Mouse (Mus musculus): ENCODE data around the gene Gm42372. TPM values are rescaled to one million over a fixed set of nuclear protein-coding genes. Genes with fewer than 3 reads are reported as not detected.
A peak's percentile ranks its signal among the peaks of the same experiment; 100 is the strongest.

Gene Gm42372
- polyA plus RNA-seq, 1 experiment from 2014 or later: 1.8 TPM

- Histone ChIP-seq H3K9me3 (ENCODE audit: control insufficient read depth, low read length) (no peaks in the 10 kb centered on the region), H3K27ac (ENCODE audit: low read depth, low read length) (peak overlapping the region; percentile 44; the same call in 1 of the 2 replicates), H3K36me3 (ENCODE audit: control insufficient read depth, insufficient read depth, low read length) (no peaks in the 10 kb centered on the region), H3K4me3 (ENCODE audit: low read depth, low read length) (peak overlapping the region; percentile 45), H3K4me1 (replicated peaks; ENCODE audit: control insufficient read depth, insufficient read depth, low read length) (peaks cover 17% of the 10 kb centered on the region), H3K4me2 (ENCODE audit: low read depth, low read length, severe bottlenecking) (peak overlapping the region; percentile 80), H3K9ac (ENCODE audit: low read length) (peak overlapping the region; percentile 82), H3K27me3 (ENCODE audit: control insufficient read depth, insufficient read depth, low read length) (no peaks in the 10 kb centered on the region)
- DNase-seq (ENCODE audit: low spot score) (peak; percentile 87), ATAC-seq (replicated peaks; ENCODE audit: low FRiP score) (peak; percentile 84)
- under 1% methylated on average over 27 of the region's 27 CpGs for WGBS
These were observed 10.9 kb downstream of the Gm42372 start for GRCm38 (mm10) chr7:16993651-16994399.

DNA sequence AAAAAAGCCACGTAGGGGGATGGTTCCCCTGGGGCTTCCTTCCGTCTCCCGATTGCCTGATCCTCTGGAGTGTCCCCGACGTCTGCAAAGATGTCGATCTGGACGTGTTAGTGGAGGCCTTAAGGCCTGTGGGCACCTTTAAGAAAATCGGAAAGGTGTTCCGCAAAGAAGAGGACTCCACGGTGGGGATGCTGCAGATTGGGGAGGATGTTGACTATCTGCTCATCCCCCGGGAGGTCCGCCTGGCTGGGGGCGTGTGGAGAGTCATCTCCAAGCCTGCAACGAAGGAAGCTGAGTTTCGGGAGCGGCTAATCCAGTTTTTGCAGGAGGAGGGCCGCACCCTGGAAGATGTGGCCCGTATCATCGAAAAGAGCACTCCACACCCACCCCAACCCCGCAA lies 11.5 kb downstream of the Gm42372 start:
- Histone ChIP-seq H3K4me1 (replicated peaks; ENCODE audit: control insufficient read depth, insufficient read depth, low read length) (peaks cover 17% of the 10 kb centered on the region), H3K27ac (ENCODE audit: low read depth, low read length) (0 out of 2 replicates have a peak overlapping the region, but pooled peaks have one; percentile 37), H3K27me3 (ENCODE audit: control insufficient read depth, insufficient read depth, low read length) (no peaks in the 10 kb centered on the region), H3K36me3 (ENCODE audit: control insufficient read depth, insufficient read depth, low read length) (no peaks in the 10 kb centered on the region), H3K9ac (ENCODE audit: low read length) (peak overlapping the region; percentile 82), H3K9me3 (ENCODE audit: control insufficient read depth, low read length) (no peaks in the 10 kb centered on the region), H3K4me3 (ENCODE audit: low read depth, low read length) (peak overlapping the region; percentile 45), H3K4me2 (ENCODE audit: low read depth, low read length, severe bottlenecking) (peak overlapping the region; percentile 80)
- ATAC-seq (replicated peaks; ENCODE audit: low FRiP score) (no peak), DNase-seq (ENCODE audit: low spot score) (no peak)
- 9% methylated on average over 20 of the region's 20 CpGs for WGBS

- H3K4me1 ChIP-seq (replicated peaks; ENCODE audit: control insufficient read depth, insufficient read depth, low read length): peaks cover 17% of the 10 kb centered on the region
- ATAC-seq (replicated peaks; ENCODE audit: low FRiP score) (no peak), DNase-seq (ENCODE audit: low spot score) (no peak)
These were observed 12.5 kb downstream of the Gm42372 start for GRCm38 (mm10) chr7:16995345-16995744.

GRCm38 (mm10) chr7:16999233-16999632 lies 16.3 kb downstream of the Gm42372 start:
- Histone ChIP-seq H3K27ac (ENCODE audit: low read depth, low read length) (no peak overlapping the region), H3K9ac (ENCODE audit: low read length) (no peak overlapping the region), H3K4me3 (ENCODE audit: low read depth, low read length) (no peak overlapping the region), H3K36me3 (ENCODE audit: control insufficient read depth, insufficient read depth, low read length) (peaks cover 5% of the 10 kb centered on the region; the same call in 1 of the 2 replicates), H3K27me3 (ENCODE audit: control insufficient read depth, insufficient read depth, low read length) (no peaks in the 10 kb centered on the region), H3K4me1 (replicated peaks; ENCODE audit: control insufficient read depth, insufficient read depth, low read length) (peaks cover 6% of the 10 kb centered on the region), H3K4me2 (ENCODE audit: low read depth, low read length, severe bottlenecking) (no peak overlapping the region), H3K9me3 (ENCODE audit: control insufficient read depth, low read length) (no peaks in the 10 kb centered on the region)
- no peak for ATAC-seq (replicated peaks; ENCODE audit: low FRiP score)
- DNase-seq (ENCODE audit: low spot score): no peak
- 64% methylated on average over 4 of the region's 4 CpGs for WGBS

More at GRCm38 (mm10) chr7:16995345-16995744, 12.5 kb downstream of the Gm42372 start:
- Histone ChIP-seq H3K4me3 (ENCODE audit: low read depth, low read length) (no peak overlapping the region), H3K9ac (ENCODE audit: low read length) (peak overlapping the region; percentile 82; the same call in 1 of the 2 replicates), H3K27me3 (ENCODE audit: control insufficient read depth, insufficient read depth, low read length) (no peaks in the 10 kb centered on the region), H3K4me2 (ENCODE audit: low read depth, low read length, severe bottlenecking) (peak overlapping the region; percentile 80), H3K36me3 (ENCODE audit: control insufficient read depth, insufficient read depth, low read length) (no peaks in the 10 kb centered on the region), H3K9me3 (ENCODE audit: control insufficient read depth, low read length) (no peaks in the 10 kb centered on the region), H3K27ac (ENCODE audit: low read depth, low read length) (no peak overlapping the region)
- 91% methylated on average over 4 of the region's 4 CpGs for WGBS

DNA sequence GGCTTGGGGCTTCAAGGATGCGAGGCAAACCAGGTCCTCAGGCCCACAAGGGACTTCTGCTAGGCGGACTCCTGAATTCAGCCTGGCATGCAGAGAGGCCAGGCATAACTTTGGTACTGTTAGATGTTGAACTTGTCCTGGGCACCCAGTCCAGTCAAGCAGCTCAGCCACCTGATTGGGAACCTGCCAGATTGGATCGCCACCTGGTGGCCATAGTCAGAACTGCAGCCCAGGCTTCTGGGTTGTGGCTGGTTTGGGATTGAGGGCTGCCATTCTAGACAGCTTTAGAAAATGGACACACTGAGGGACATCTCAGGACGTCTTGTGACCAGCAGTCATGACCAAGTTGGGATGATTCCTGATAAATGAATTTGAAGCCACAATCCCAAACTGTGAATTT lies 16.8 kb downstream of the Gm42372 start:
- H3K4me1 ChIP-seq (replicated peaks; ENCODE audit: control insufficient read depth, insufficient read depth, low read length): peaks cover 6% of the 10 kb centered on the region
- DNase-seq (ENCODE audit: low spot score) (peak; percentile 93), ATAC-seq (replicated peaks; ENCODE audit: low FRiP score) (0 out of 2 replicates have a peak, but pooled peaks have one; percentile 9)
- H3K27ac ChIP-seq (ENCODE audit: low read depth, low read length): no peak overlapping the region
- H3K4me3 ChIP-seq (ENCODE audit: low read depth, low read length): no peak overlapping the region
- no peak overlapping the region for H3K4me2 ChIP-seq (ENCODE audit: low read depth, low read length, severe bottlenecking)
- 23% methylated on average over 4 of the region's 4 CpGs for WGBS
- no peaks in the 10 kb centered on the region for H3K27me3 ChIP-seq (ENCODE audit: control insufficient read depth, insufficient read depth, low read length)
- no peak overlapping the region for H3K9ac ChIP-seq (ENCODE audit: low read length)
- H3K9me3 ChIP-seq (ENCODE audit: control insufficient read depth, low read length): no peaks in the 10 kb centered on the region
- H3K36me3 ChIP-seq (ENCODE audit: control insufficient read depth, insufficient read depth, low read length): peaks cover 7% of the 10 kb centered on the region; the same call in 1 of the 2 replicates

- Histone ChIP-seq H3K4me2 (ENCODE audit: low read depth, low read length, severe bottlenecking) (no peak overlapping the region), H3K4me3 (ENCODE audit: low read depth, low read length) (no peak overlapping the region), H3K27me3 (ENCODE audit: control insufficient read depth, insufficient read depth, low read length) (no peaks in the 10 kb centered on the region), H3K9ac (ENCODE audit: low read length) (no peak overlapping the region), H3K36me3 (ENCODE audit: control insufficient read depth, insufficient read depth, low read length) (peaks cover 20% of the 10 kb centered on the region), H3K4me1 (replicated peaks; ENCODE audit: control insufficient read depth, insufficient read depth, low read length) (no peaks in the 10 kb centered on the region), H3K9me3 (ENCODE audit: control insufficient read depth, low read length) (no peaks in the 10 kb centered on the region), H3K27ac (ENCODE audit: low read depth, low read length) (no peak overlapping the region)
- ATAC-seq (replicated peaks; ENCODE audit: low FRiP score): peak; percentile 77
- whole genome bisulfite sequencing: 10% methylated on average over 7 of the region's 7 CpGs
- peak; percentile 91 for DNase-seq (ENCODE audit: low spot score)
These were observed 19.7 kb downstream of the Gm42372 start for GRCm38 (mm10) chr7:17002375-17003195.

- peaks cover 20% of the 10 kb centered on the region for H3K36me3 ChIP-seq (ENCODE audit: control insufficient read depth, insufficient read depth, low read length)
- H3K27ac ChIP-seq (ENCODE audit: low read depth, low read length): no peak overlapping the region
- H3K9ac ChIP-seq (ENCODE audit: low read length): no peak overlapping the region
These were observed 20.5 kb downstream of the Gm42372 start for GRCm38 (mm10) chr7:17003230-17003960.

GRCm38 (mm10) chr7:17004716-17005115 lies 21.8 kb downstream of the Gm42372 start:
- H3K9ac ChIP-seq (ENCODE audit: low read length): no peak overlapping the region
- peaks cover 20% of the 10 kb centered on the region for H3K36me3 ChIP-seq (ENCODE audit: control insufficient read depth, insufficient read depth, low read length)
- no peak overlapping the region for H3K27ac ChIP-seq (ENCODE audit: low read depth, low read length)
- no peak overlapping the region for H3K4me3 ChIP-seq (ENCODE audit: low read depth, low read length)
- H3K9me3 ChIP-seq (ENCODE audit: control insufficient read depth, low read length): no peaks in the 10 kb centered on the region
- no peaks in the 10 kb centered on the region for H3K27me3 ChIP-seq (ENCODE audit: control insufficient read depth, insufficient read depth, low read length)
- no peak for DNase-seq (ENCODE audit: low spot score)
- WGBS: 85% methylated on average over 7 of the region's 7 CpGs
- no peak overlapping the region for H3K4me2 ChIP-seq (ENCODE audit: low read depth, low read length, severe bottlenecking)
- no peak for ATAC-seq (replicated peaks; ENCODE audit: low FRiP score)
- H3K4me1 ChIP-seq (replicated peaks; ENCODE audit: control insufficient read depth, insufficient read depth, low read length): no peaks in the 10 kb centered on the region

More at GRCm38 (mm10) chr7:17003230-17003960, 20.5 kb downstream of the Gm42372 start:
- Histone ChIP-seq H3K4me2 (ENCODE audit: low read depth, low read length, severe bottlenecking) (no peak overlapping the region), H3K4me3 (ENCODE audit: low read depth, low read length) (no peak overlapping the region), H3K27me3 (ENCODE audit: control insufficient read depth, insufficient read depth, low read length) (no peaks in the 10 kb centered on the region), H3K9me3 (ENCODE audit: control insufficient read depth, low read length) (no peaks in the 10 kb centered on the region), H3K4me1 (replicated peaks; ENCODE audit: control insufficient read depth, insufficient read depth, low read length) (no peaks in the 10 kb centered on the region)
- 0 out of 2 replicates have a peak, but pooled peaks have one; percentile 14 for ATAC-seq (replicated peaks; ENCODE audit: low FRiP score)
- DNase-seq (ENCODE audit: low spot score): no peak
- 85% methylated on average over 7 of the region's 7 CpGs for WGBS
